Mouse (Mus musculus) ES-Bruce4 (cell line): Measurements from ENCODE around the gene Nagk.

ENCODE experiments used
- CTCF ChIP-seq: IDR thresholded peaks from one replicate; pipeline ENCODE4 v1.8.1; 2011; ENCODE audit warnings: low read depth, low read length
- EP300 ChIP-seq: IDR thresholded peaks from 2 replicates; pipeline ENCODE4 v1.6.1; 2011; ENCODE audit warnings: low read depth, low read length; ENCODE audit not compliant: insufficient read depth

DNA sequence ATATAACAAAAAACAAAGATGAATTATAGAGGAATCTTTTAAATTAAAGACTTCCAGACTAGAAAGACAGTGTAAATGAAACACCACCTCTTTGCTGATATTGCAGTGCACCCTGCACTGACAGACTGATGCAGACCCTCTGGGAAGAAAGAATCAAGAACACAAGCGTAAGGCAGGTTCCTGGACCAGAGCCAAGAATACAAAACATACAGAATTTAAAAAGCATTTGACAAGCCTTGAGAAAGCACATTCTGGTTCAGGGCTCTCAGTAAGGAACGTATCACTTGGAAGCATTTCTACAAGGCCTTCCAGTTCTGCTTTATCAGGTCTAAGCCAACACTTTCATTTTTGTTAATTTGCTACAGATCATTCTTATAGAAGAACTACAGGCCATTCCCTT, 27.1 kb downstream of the Nagk start:
- TF ChIP-seq CTCF (no peak), EP300 (no peak)
